Mouse (Mus musculus): ENCODE measurements around the gene Bcl11a.

- TF ChIP-seq POLR2A (IDR thresholded peaks at IDR 0.05; ENCODE audit: insufficient read depth, low read depth, low read length) (no peak), CTCF (IDR thresholded peaks at IDR 0.05; ENCODE audit: insufficient read depth, low read depth, low read length) (no peak)
These were observed 85.2 kb downstream of the Bcl11a start for GRCm38 (mm10) chr11:24163072-24163471.
